Mouse (Mus musculus) thymus, adult 2 months (tissue): ENCODE results near the gene Olfr288.

Source experiments
- CTCF ChIP-seq: fragments of 200-500 bp; IDR thresholded peaks from 2 replicates; pipeline ENCODE4 v1.5.1; 2012; ENCODE audit warnings: mild to moderate bottlenecking, control low read depth, low read length, moderate library complexity, borderline replicate concordance; ENCODE audit not compliant: control insufficient read depth, poor library complexity, insufficient read depth; ENCODE audit errors: extremely low read depth
- POLR2A ChIP-seq: fragments of 200-500 bp; IDR thresholded peaks from 2 replicates; pipeline ENCODE4 v1.6.1; 2012; ENCODE audit warnings: mild to moderate bottlenecking, low read length, control low read depth, moderate library complexity; ENCODE audit not compliant: control insufficient read depth, poor library complexity, insufficient read depth; ENCODE audit errors: extremely low read depth

- TF ChIP-seq CTCF (no peak), POLR2A (no peak)
Measured at GRCm38 (mm10) chr15:98162561-98162960, 32.8 kb downstream of the Olfr288 start.
